Mouse (Mus musculus): ENCODE data around the gene E130208F15Rik. TPM values are rescaled to one million over a fixed set of nuclear protein-coding genes. Genes with fewer than 3 reads are reported as not detected.

The E130208F15Rik gene
- total and polyA plus RNA-seq, 2 experiments = 0.06 to 0.18 TPM

GRCm38 (mm10) chr7:30359276-30359865, 37.8 kb downstream of the E130208F15Rik start:
- H3K9ac ChIP-seq (ENCODE audit: low read depth, low read length) = peak overlapping the region; percentile 71
- H3K36me3 ChIP-seq (ENCODE audit: control insufficient read depth, insufficient read depth, low read length) = no peaks in the 10 kb centered on the region
- peak overlapping the region; percentile 51; the same call in 1 of the 2 replicates for H3K4me3 ChIP-seq (ENCODE audit: insufficient read depth, low read depth, low read length)
- 0 out of 2 replicates have a peak, but pooled peaks have one; percentile 15 for TF ChIP-seq CTCF (IDR thresholded peaks at IDR 0.05; ENCODE audit: low read depth, low read length)
- 0 out of 2 replicates have a peak, but pooled peaks have one; percentile 25 for TF ChIP-seq POLR2A (IDR thresholded peaks at IDR 0.05; ENCODE audit: extremely low read depth, insufficient read depth, low read length)
- H3K4me1 ChIP-seq (ENCODE audit: control insufficient read depth, insufficient read depth, low read length) = peaks cover 33% of the 10 kb centered on the region
- DNase-seq (ENCODE audit: extremely low read depth, low read depth, low spot score) = peak; percentile 49
- 32% methylated on average over 31 of the region's 31 CpGs for WGBS
- H3K27me3 ChIP-seq (ENCODE audit: control insufficient read depth, insufficient read depth, low read length) = no peaks in the 10 kb centered on the region
- H3K27ac ChIP-seq (replicated peaks; ENCODE audit: insufficient read depth, low read depth, low read length) = peak overlapping the region; percentile 86
- H3K79me2 ChIP-seq (ENCODE audit: control insufficient read depth, insufficient read depth, low read length) = peaks cover 5% of the 10 kb centered on the region; the same call in 1 of the 2 replicates

- TF ChIP-seq CTCF (IDR thresholded peaks at IDR 0.05; ENCODE audit: low read depth, low read length) (no peak), POLR2A (IDR thresholded peaks at IDR 0.05; ENCODE audit: extremely low read depth, insufficient read depth, low read length) (no peak)
- 29% methylated on average over 17 of the region's 17 CpGs for WGBS
- Histone ChIP-seq H3K4me3 (ENCODE audit: insufficient read depth, low read depth, low read length) (peak overlapping the region; percentile 51; the same call in 1 of the 2 replicates), H3K4me1 (ENCODE audit: control insufficient read depth, insufficient read depth, low read length) (peaks cover 30% of the 10 kb centered on the region), H3K27ac (replicated peaks; ENCODE audit: insufficient read depth, low read depth, low read length) (peak overlapping the region; percentile 86), H3K36me3 (ENCODE audit: control insufficient read depth, insufficient read depth, low read length) (no peaks in the 10 kb centered on the region), H3K9ac (ENCODE audit: low read depth, low read length) (peak overlapping the region; percentile 71), H3K27me3 (ENCODE audit: control insufficient read depth, insufficient read depth, low read length) (no peaks in the 10 kb centered on the region), H3K79me2 (ENCODE audit: control insufficient read depth, insufficient read depth, low read length) (peaks cover 5% of the 10 kb centered on the region; the same call in 1 of the 2 replicates)
- DNase-seq (ENCODE audit: extremely low read depth, low read depth, low spot score) = peak; percentile 83
Measured at GRCm38 (mm10) chr7:30360028-30360427, 38.5 kb downstream of the E130208F15Rik start.

- peak within 1 kb of the TSS; percentile 80 for H3K9ac ChIP-seq (ENCODE audit: low read depth, low read length)
- no peaks in the 10 kb centered on the region for H3K27me3 ChIP-seq (ENCODE audit: control insufficient read depth, insufficient read depth, low read length)
- H3K79me2 ChIP-seq (ENCODE audit: control insufficient read depth, insufficient read depth, low read length) = no peaks in the 10 kb centered on the region
- peak within 1 kb of the TSS; percentile 39; the same call in 1 of the 2 replicates for H3K27ac ChIP-seq (replicated peaks; ENCODE audit: insufficient read depth, low read depth, low read length)
- peak within 1 kb of the TSS; percentile 76 for H3K4me3 ChIP-seq (ENCODE audit: insufficient read depth, low read depth, low read length)
- peaks cover 23% of the 10 kb centered on the region for H3K4me1 ChIP-seq (ENCODE audit: control insufficient read depth, insufficient read depth, low read length)
- 4% methylated on average over 45 of the region's 55 CpGs for WGBS
- TF ChIP-seq CTCF (IDR thresholded peaks at IDR 0.05; ENCODE audit: low read depth, low read length) (no peak), POLR2A (IDR thresholded peaks at IDR 0.05; ENCODE audit: extremely low read depth, insufficient read depth, low read length) (no peak)
- DNase-seq (ENCODE audit: extremely low read depth, low read depth, low spot score) = peak; percentile 30
- no peaks in the 10 kb centered on the region for H3K36me3 ChIP-seq (ENCODE audit: control insufficient read depth, insufficient read depth, low read length)
Measured at GRCm38 (mm10) chr7:30362652-30363343, 41.3 kb downstream of the E130208F15Rik start, which contains the start of gene Lrfn3. Gene Lrfn3 (minus strand): TSS chr7:30362772.

- no peaks in the 10 kb centered on the region for H3K27me3 ChIP-seq (ENCODE audit: control insufficient read depth, insufficient read depth, low read length)
- H3K27ac ChIP-seq (replicated peaks; ENCODE audit: insufficient read depth, low read depth, low read length) = no peak overlapping the region
- peak overlapping the region; percentile 76 for H3K4me3 ChIP-seq (ENCODE audit: insufficient read depth, low read depth, low read length)
- H3K4me1 ChIP-seq (ENCODE audit: control insufficient read depth, insufficient read depth, low read length) = peaks cover 18% of the 10 kb centered on the region
- DNase-seq (ENCODE audit: extremely low read depth, low read depth, low spot score) = no peak
- no peak overlapping the region for H3K9ac ChIP-seq (ENCODE audit: low read depth, low read length)
- WGBS = 72% methylated on average over 6 of the region's 6 CpGs
- TF ChIP-seq POLR2A (IDR thresholded peaks at IDR 0.05; ENCODE audit: extremely low read depth, insufficient read depth, low read length) (no peak), CTCF (IDR thresholded peaks at IDR 0.05; ENCODE audit: low read depth, low read length) (no peak)
- H3K36me3 ChIP-seq (ENCODE audit: control insufficient read depth, insufficient read depth, low read length) = no peaks in the 10 kb centered on the region
- H3K79me2 ChIP-seq (ENCODE audit: control insufficient read depth, insufficient read depth, low read length) = no peaks in the 10 kb centered on the region
Measured at GRCm38 (mm10) chr7:30363344-30363738, 41.8 kb downstream of the E130208F15Rik start.

- TF ChIP-seq CTCF (IDR thresholded peaks at IDR 0.05; ENCODE audit: low read depth, low read length) (no peak), POLR2A (IDR thresholded peaks at IDR 0.05; ENCODE audit: extremely low read depth, insufficient read depth, low read length) (no peak)
- Histone ChIP-seq H3K9ac (ENCODE audit: low read depth, low read length) (no peak overlapping the region), H3K27me3 (ENCODE audit: control insufficient read depth, insufficient read depth, low read length) (no peaks in the 10 kb centered on the region), H3K4me3 (ENCODE audit: insufficient read depth, low read depth, low read length) (no peak overlapping the region), H3K79me2 (ENCODE audit: control insufficient read depth, insufficient read depth, low read length) (no peaks in the 10 kb centered on the region), H3K4me1 (ENCODE audit: control insufficient read depth, insufficient read depth, low read length) (no peaks in the 10 kb centered on the region; the same call in 1 of the 2 replicates), H3K36me3 (ENCODE audit: control insufficient read depth, insufficient read depth, low read length) (no peaks in the 10 kb centered on the region), H3K27ac (replicated peaks; ENCODE audit: insufficient read depth, low read depth, low read length) (no peak overlapping the region)
- 67% methylated on average over 2 of the region's 2 CpGs for WGBS
- no peak for DNase-seq (ENCODE audit: extremely low read depth, low read depth, low spot score)
Measured at GRCm38 (mm10) chr7:30367466-30367865, 45.9 kb downstream of the E130208F15Rik start.

Other genes starting within 250 kb of the E130208F15Rik start
Only the 30 nearest of the 33 such genes appear.
- gene Gm26920, start 231.3 kb upstream of the E130208F15Rik start, total RNA-seq (2014; rRNA removed) = 0.13 TPM in 1 of 2 replicates, not detected in the other
- not detected in 2 replicates for gene Gm26920, start 231.3 kb upstream of the E130208F15Rik start, polyA plus RNA-seq (2012; rRNA removed)
- gene Zfp566, start 231.2 kb upstream of the E130208F15Rik start, total RNA-seq (2014; rRNA removed) = 0.37 and 0.67 TPM in 2 replicates
- gene Zfp566, start 231.2 kb upstream of the E130208F15Rik start, polyA plus RNA-seq (2012; rRNA removed) = 0.56 and 1.9 TPM in 2 replicates
- 19.0 and 19.6 TPM in 2 replicates for gene Zfp260, start 227.0 kb upstream of the E130208F15Rik start, total RNA-seq (2014; rRNA removed)
- gene Zfp260, start 227.0 kb upstream of the E130208F15Rik start, polyA plus RNA-seq (2012; rRNA removed) = 8.3 and 11.1 TPM in 2 replicates
- gene Zfp382, start 199.8 kb upstream of the E130208F15Rik start, total RNA-seq (2014; rRNA removed) = 0.54 and 0.74 TPM in 2 replicates
- 0.07 TPM in 1 of 2 replicates, not detected in the other for gene Zfp382, start 199.8 kb upstream of the E130208F15Rik start, polyA plus RNA-seq (2012; rRNA removed)
- 16.3 and 20.8 TPM in 2 replicates for gene Zfp146, start 152.0 kb upstream of the E130208F15Rik start, total RNA-seq (2014; rRNA removed)
- gene Zfp146, start 152.0 kb upstream of the E130208F15Rik start, polyA plus RNA-seq (2012; rRNA removed) = 5.1 and 6.9 TPM in 2 replicates
- 6.1 and 9.7 TPM in 2 replicates for gene Cox7a1, start 137.6 kb upstream of the E130208F15Rik start, total RNA-seq (2014; rRNA removed)
- 2.0 and 2.8 TPM in 2 replicates for gene Cox7a1, start 137.6 kb upstream of the E130208F15Rik start, polyA plus RNA-seq (2012; rRNA removed)
- 65.5 and 73.6 TPM in 2 replicates for gene Capns1, start 122.9 kb upstream of the E130208F15Rik start, total RNA-seq (2014; rRNA removed)
- gene Capns1, start 122.9 kb upstream of the E130208F15Rik start, polyA plus RNA-seq (2012; rRNA removed) = 235 and 253 TPM in 2 replicates
- gene Polr2i, start 89.8 kb upstream of the E130208F15Rik start, total RNA-seq (2014; rRNA removed) = 57.1 and 68.6 TPM in 2 replicates
- 99.9 and 109 TPM in 2 replicates for gene Polr2i, start 89.8 kb upstream of the E130208F15Rik start, polyA plus RNA-seq (2012; rRNA removed)
- 32.3 and 32.5 TPM in 2 replicates for gene Tbcb, start 89.5 kb upstream of the E130208F15Rik start, total RNA-seq (2014; rRNA removed)
- gene Tbcb, start 89.5 kb upstream of the E130208F15Rik start, polyA plus RNA-seq (2012; rRNA removed) = 21.5 and 22.1 TPM in 2 replicates
- not detected in 2 replicates for gene Ovol3, start 86.0 kb upstream of the E130208F15Rik start, total RNA-seq (2014; rRNA removed)
- 0.94 and 1.0 TPM in 2 replicates for gene Ovol3, start 86.0 kb upstream of the E130208F15Rik start, polyA plus RNA-seq (2012; rRNA removed)
- gene Thap8, start 41.6 kb upstream of the E130208F15Rik start, total RNA-seq (2014; rRNA removed) = not detected in 2 replicates
- gene Thap8, start 41.6 kb upstream of the E130208F15Rik start, polyA plus RNA-seq (2012; rRNA removed) = not detected in 2 replicates
- gene Wdr62, start 41.3 kb upstream of the E130208F15Rik start, total RNA-seq (2014; rRNA removed) = 0.55 and 0.81 TPM in 2 replicates
- gene Wdr62, start 41.3 kb upstream of the E130208F15Rik start, polyA plus RNA-seq (2012; rRNA removed) = 4.8 and 5.9 TPM in 2 replicates
- gene Clip3, start 30.0 kb upstream of the E130208F15Rik start, total RNA-seq (2014; rRNA removed) = 0.18 and 0.54 TPM in 2 replicates
- 0.24 and 0.80 TPM in 2 replicates for gene Clip3, start 30.0 kb upstream of the E130208F15Rik start, polyA plus RNA-seq (2012; rRNA removed)
- gene Alkbh6, start 13.0 kb upstream of the E130208F15Rik start, total RNA-seq (2014; rRNA removed) = 15.0 and 16.8 TPM in 2 replicates
- 38.7 and 51.4 TPM in 2 replicates for gene Alkbh6, start 13.0 kb upstream of the E130208F15Rik start, polyA plus RNA-seq (2012; rRNA removed)
- 1.7 and 3.5 TPM in 2 replicates for gene Syne4, start 6.9 kb upstream of the E130208F15Rik start, total RNA-seq (2014; rRNA removed)
- 2.2 and 4.9 TPM in 2 replicates for gene Syne4, start 6.9 kb upstream of the E130208F15Rik start, polyA plus RNA-seq (2012; rRNA removed)
- 4.0 and 4.4 TPM in 2 replicates for gene Sdhaf1, start 2.2 kb downstream of the E130208F15Rik start, total RNA-seq (2014; rRNA removed)
- gene Sdhaf1, start 2.2 kb downstream of the E130208F15Rik start, polyA plus RNA-seq (2012; rRNA removed) = 15.8 and 16.2 TPM in 2 replicates
- gene Lrfn3, start 41.0 kb downstream of the E130208F15Rik start, total RNA-seq (2014; rRNA removed) = 0.74 and 1.7 TPM in 2 replicates
- gene Lrfn3, start 41.0 kb downstream of the E130208F15Rik start, polyA plus RNA-seq (2012; rRNA removed) = 12.9 and 22.2 TPM in 2 replicates
- gene Tyrobp, start 92.0 kb downstream of the E130208F15Rik start, total RNA-seq (2014; rRNA removed) = 46.1 and 57.6 TPM in 2 replicates
- gene Tyrobp, start 92.0 kb downstream of the E130208F15Rik start, polyA plus RNA-seq (2012; rRNA removed) = 48.1 and 86.4 TPM in 2 replicates
- gene Hcst, start 98.1 kb downstream of the E130208F15Rik start, total RNA-seq (2014; rRNA removed) = 1.9 and 2.1 TPM in 2 replicates
- gene Hcst, start 98.1 kb downstream of the E130208F15Rik start, polyA plus RNA-seq (2012; rRNA removed) = 3.3 and 5.0 TPM in 2 replicates
- 0.55 and 1.0 TPM in 2 replicates for gene Nfkbid, start 100.0 kb downstream of the E130208F15Rik start, total RNA-seq (2014; rRNA removed)
- 0.52 and 0.92 TPM in 2 replicates for gene Nfkbid, start 100.0 kb downstream of the E130208F15Rik start, polyA plus RNA-seq (2012; rRNA removed)
- 0.18 and 0.74 TPM in 2 replicates for gene Aplp1, start 123.8 kb downstream of the E130208F15Rik start, total RNA-seq (2014; rRNA removed)
- gene Aplp1, start 123.8 kb downstream of the E130208F15Rik start, polyA plus RNA-seq (2012; rRNA removed) = 0.65 and 0.70 TPM in 2 replicates
- gene Kirrel2, start 135.9 kb downstream of the E130208F15Rik start, total RNA-seq (2014; rRNA removed) = not detected in 2 replicates
- gene Kirrel2, start 135.9 kb downstream of the E130208F15Rik start, polyA plus RNA-seq (2012; rRNA removed) = not detected in 2 replicates
- gene Nphs1, start 136.6 kb downstream of the E130208F15Rik start, total RNA-seq (2014; rRNA removed) = under 0.01 TPM in 1 of 2 replicates, not detected in the other
- not detected in 2 replicates for gene Nphs1, start 136.6 kb downstream of the E130208F15Rik start, polyA plus RNA-seq (2012; rRNA removed)
- 220 and 232 TPM in 2 replicates for gene Prodh2, start 171.9 kb downstream of the E130208F15Rik start, total RNA-seq (2014; rRNA removed)
- 416 and 432 TPM in 2 replicates for gene Prodh2, start 171.9 kb downstream of the E130208F15Rik start, polyA plus RNA-seq (2012; rRNA removed)
- gene Arhgap33, start 213.3 kb downstream of the E130208F15Rik start, total RNA-seq (2014; rRNA removed) = 0.07 and 0.37 TPM in 2 replicates
- gene Arhgap33, start 213.3 kb downstream of the E130208F15Rik start, polyA plus RNA-seq (2012; rRNA removed) = 0.72 and 1.2 TPM in 2 replicates
- 2.2 and 2.5 TPM in 2 replicates for gene Hspb6, start 230.4 kb downstream of the E130208F15Rik start, total RNA-seq (2014; rRNA removed)
- 22.5 and 29.2 TPM in 2 replicates for gene Hspb6, start 230.4 kb downstream of the E130208F15Rik start, polyA plus RNA-seq (2012; rRNA removed)
- 1.6 and 2.3 TPM in 2 replicates for gene Proser3, start 230.6 kb downstream of the E130208F15Rik start, total RNA-seq (2014; rRNA removed)
- 3.2 and 4.5 TPM in 2 replicates for gene Proser3, start 230.6 kb downstream of the E130208F15Rik start, polyA plus RNA-seq (2012; rRNA removed)
- 2.7 and 4.0 TPM in 2 replicates for gene Lin37, start 238.1 kb downstream of the E130208F15Rik start, total RNA-seq (2014; rRNA removed)
- gene Lin37, start 238.1 kb downstream of the E130208F15Rik start, polyA plus RNA-seq (2012; rRNA removed) = 18.8 and 22.4 TPM in 2 replicates
- 12.4 and 16.2 TPM in 2 replicates for gene U2af1l4, start 241.6 kb downstream of the E130208F15Rik start, total RNA-seq (2014; rRNA removed)
- gene U2af1l4, start 241.6 kb downstream of the E130208F15Rik start, polyA plus RNA-seq (2012; rRNA removed) = 31.3 and 34.6 TPM in 2 replicates
- 1.9 and 2.8 TPM in 2 replicates for gene Gm49396, start 241.6 kb downstream of the E130208F15Rik start, total RNA-seq (2014; rRNA removed)
- 0.70 and 0.91 TPM in 2 replicates for gene Gm49396, start 241.6 kb downstream of the E130208F15Rik start, polyA plus RNA-seq (2012; rRNA removed)

Measured in liver, adult 2 months (tissue).